Mouse (Mus musculus) megakaryocyte, embryonic 14.5 days (primary cell): ENCODE results near the gene Olfr370. TPM values are rescaled to one million over a fixed set of nuclear protein-coding genes. Genes with fewer than 3 reads are reported as not detected.
A peak's percentile ranks its signal among the peaks of the same experiment; 100 is the strongest.

Experiments
- H3K27me3 ChIP-seq: replicated peaks from 2 replicates; pipeline ENCODE3; 2012; ENCODE audit warnings: inconsistent platforms
- H3K36me3 ChIP-seq: replicated peaks from 2 replicates; pipeline ENCODE3; 2012; ENCODE audit warnings: low read length, inconsistent platforms, mixed read lengths
- H3K4me1 ChIP-seq: 2 replicates; pipeline ENCODE4 v1.6.1; 2012; ENCODE audit warnings: inconsistent platforms
- H3K4me3 ChIP-seq: replicated peaks from 2 replicates; pipeline ENCODE3; 2012; ENCODE audit warnings: moderate library complexity, mild to moderate bottlenecking, inconsistent platforms
- H3K9me3 ChIP-seq: 2 replicates; pipeline ENCODE4 v1.6.1; 2012; ENCODE audit warnings: inconsistent platforms
- FLI1 ChIP-seq: IDR thresholded peaks from 2 replicates; pipeline ENCODE4 v1.6.1; 2012; ENCODE audit warnings: low read length, inconsistent platforms, mixed read lengths
- GATA1 ChIP-seq: IDR thresholded peaks from 3 replicates; pipeline ENCODE4 v1.6.1; 2012; ENCODE audit warnings: mixed read lengths, low read length, inconsistent platforms, borderline replicate concordance
- polyA plus RNA-seq: library from polyadenylated mRNA; stranded (reverse); fragments of >175 nt; gene quantifications from 2 replicates; pipeline ENCODE4 v1.2.3, GENCODE M21; 2012; ENCODE audit warnings: low replicate concordance; ENCODE audit not compliant: insufficient read depth

Gene Olfr370
- polyA plus RNA-seq, 1 experiment: not detected

DNA sequence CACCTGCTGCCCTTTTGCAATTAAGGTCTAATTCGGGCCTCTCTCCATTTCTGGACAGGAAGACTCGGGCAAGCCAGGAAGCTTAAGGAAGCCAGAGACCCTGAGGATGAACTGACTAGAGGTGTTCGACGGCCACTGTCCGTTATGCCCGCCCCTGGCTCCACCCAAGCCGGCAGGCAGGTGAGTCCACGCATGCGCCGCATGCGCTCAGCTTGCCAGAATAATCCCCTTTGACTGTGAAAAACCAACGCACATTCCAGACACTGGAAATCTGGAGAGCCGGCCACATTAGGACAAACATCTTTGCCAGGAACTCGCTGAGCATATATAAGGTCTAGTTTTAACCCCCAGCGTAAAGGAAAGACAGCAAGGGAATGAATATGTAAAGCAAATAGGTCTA, 47.7 kb downstream of the Olfr370 start:
- no peak overlapping the region for H3K4me3 ChIP-seq
- H3K36me3 ChIP-seq: peaks cover 83% of the 10 kb centered on the region
- no peak for TF ChIP-seq FLI1
- TF ChIP-seq GATA1: no peak
- H3K27me3 ChIP-seq: no peaks in the 10 kb centered on the region
- H3K9me3 ChIP-seq: no peaks in the 10 kb centered on the region
- peaks cover 59% of the 10 kb centered on the region for H3K4me1 ChIP-seq

DNA sequence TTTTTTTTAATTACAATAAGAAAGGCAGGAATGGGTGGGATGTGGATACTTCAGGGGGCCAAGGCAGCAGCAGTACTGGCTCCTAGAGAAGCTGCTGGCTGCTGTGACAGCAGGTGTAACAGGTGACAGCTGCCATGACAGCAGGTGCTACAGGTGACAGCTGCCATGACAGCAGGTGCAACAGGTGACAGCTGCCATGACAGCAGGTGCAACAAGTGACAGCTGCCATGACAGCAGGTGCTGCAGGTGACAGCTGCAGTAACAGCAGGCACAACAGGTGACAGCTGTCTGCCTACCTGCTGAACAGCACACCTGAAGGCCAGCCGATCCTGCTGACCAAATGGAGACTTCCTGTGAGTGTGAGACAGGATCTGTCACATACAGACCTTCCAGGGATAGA, 49.2 kb downstream of the Olfr370 start:
- H3K36me3 ChIP-seq: peaks cover 82% of the 10 kb centered on the region
- peaks cover 60% of the 10 kb centered on the region for H3K4me1 ChIP-seq
- TF ChIP-seq GATA1 (no peak), FLI1 (no peak)

GRCm38 (mm10) chr8:83585333-83585732, 49.8 kb downstream of the Olfr370 start:
- Histone ChIP-seq H3K4me3 (no peak overlapping the region), H3K4me1 (peaks cover 63% of the 10 kb centered on the region), H3K9me3 (no peaks in the 10 kb centered on the region), H3K36me3 (peaks cover 81% of the 10 kb centered on the region), H3K27me3 (no peaks in the 10 kb centered on the region)
- no peak for TF ChIP-seq GATA1
- TF ChIP-seq FLI1: no peak

More for the DNA sequence above, 49.2 kb downstream of the Olfr370 start:
- Histone ChIP-seq H3K27me3 (no peaks in the 10 kb centered on the region), H3K9me3 (no peaks in the 10 kb centered on the region), H3K4me3 (no peak overlapping the region)

GRCm38 (mm10) chr8:83587644-83588043, 52.1 kb downstream of the Olfr370 start:
- H3K36me3 ChIP-seq: peaks cover 78% of the 10 kb centered on the region
- H3K27me3 ChIP-seq: no peaks in the 10 kb centered on the region
- H3K9me3 ChIP-seq: no peaks in the 10 kb centered on the region
- H3K4me1 ChIP-seq: peaks cover 61% of the 10 kb centered on the region
- TF ChIP-seq FLI1 (no peak), GATA1 (no peak)
- H3K4me3 ChIP-seq: no peak overlapping the region

GRCm38 (mm10) chr8:83588886-83589285, 53.3 kb downstream of the Olfr370 start:
- Histone ChIP-seq H3K4me1 (peaks cover 59% of the 10 kb centered on the region), H3K27me3 (no peaks in the 10 kb centered on the region), H3K4me3 (no peak overlapping the region), H3K9me3 (no peaks in the 10 kb centered on the region), H3K36me3 (peaks cover 69% of the 10 kb centered on the region)
- no peak for TF ChIP-seq GATA1
- TF ChIP-seq FLI1: no peak

GRCm38 (mm10) chr8:83590488-83591023, 55.0 kb downstream of the Olfr370 start:
- no peaks in the 10 kb centered on the region for H3K9me3 ChIP-seq
- H3K4me3 ChIP-seq: no peak overlapping the region
- peaks cover 56% of the 10 kb centered on the region for H3K4me1 ChIP-seq
- no peak for TF ChIP-seq GATA1
- no peak for TF ChIP-seq FLI1
- no peaks in the 10 kb centered on the region for H3K27me3 ChIP-seq
- H3K36me3 ChIP-seq: peaks cover 53% of the 10 kb centered on the region

DNA sequence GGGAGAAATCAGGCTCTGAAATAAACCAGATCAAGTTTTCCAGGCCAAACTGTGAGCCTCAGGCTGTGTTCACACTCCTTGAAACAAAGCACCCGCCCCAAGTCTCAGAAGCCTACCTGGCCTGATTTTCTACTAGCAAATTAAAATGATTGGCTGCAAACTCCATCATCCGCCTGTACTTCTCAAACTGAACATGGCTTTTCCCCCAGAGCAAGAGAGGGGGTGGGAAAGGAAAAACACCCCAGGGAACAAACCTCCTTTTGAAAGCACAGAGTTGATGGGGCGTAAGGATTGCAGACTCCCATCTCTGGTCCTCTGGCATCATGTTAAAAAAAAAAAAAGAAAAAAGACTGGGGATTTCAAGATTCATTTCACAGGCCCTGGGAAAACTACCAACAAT, 57.1 kb downstream of the Olfr370 start:
- peak overlapping the region; percentile 96 for H3K4me3 ChIP-seq

GRCm38 (mm10) chr8:83593325-83594166, 58.0 kb downstream of the Olfr370 start:
- Histone ChIP-seq H3K4me1 (peaks cover 44% of the 10 kb centered on the region), H3K9me3 (no peaks in the 10 kb centered on the region), H3K4me3 (peak overlapping the region; percentile 96), H3K27me3 (no peaks in the 10 kb centered on the region), H3K36me3 (peaks cover 34% of the 10 kb centered on the region)
- TF ChIP-seq FLI1: no peak
- TF ChIP-seq GATA1: no peak

More for the DNA sequence above, 57.1 kb downstream of the Olfr370 start:
- Histone ChIP-seq H3K9me3 (no peaks in the 10 kb centered on the region), H3K36me3 (peaks cover 42% of the 10 kb centered on the region), H3K4me1 (peaks cover 45% of the 10 kb centered on the region), H3K27me3 (no peaks in the 10 kb centered on the region)
- TF ChIP-seq FLI1 (no peak), GATA1 (no peak)

DNA sequence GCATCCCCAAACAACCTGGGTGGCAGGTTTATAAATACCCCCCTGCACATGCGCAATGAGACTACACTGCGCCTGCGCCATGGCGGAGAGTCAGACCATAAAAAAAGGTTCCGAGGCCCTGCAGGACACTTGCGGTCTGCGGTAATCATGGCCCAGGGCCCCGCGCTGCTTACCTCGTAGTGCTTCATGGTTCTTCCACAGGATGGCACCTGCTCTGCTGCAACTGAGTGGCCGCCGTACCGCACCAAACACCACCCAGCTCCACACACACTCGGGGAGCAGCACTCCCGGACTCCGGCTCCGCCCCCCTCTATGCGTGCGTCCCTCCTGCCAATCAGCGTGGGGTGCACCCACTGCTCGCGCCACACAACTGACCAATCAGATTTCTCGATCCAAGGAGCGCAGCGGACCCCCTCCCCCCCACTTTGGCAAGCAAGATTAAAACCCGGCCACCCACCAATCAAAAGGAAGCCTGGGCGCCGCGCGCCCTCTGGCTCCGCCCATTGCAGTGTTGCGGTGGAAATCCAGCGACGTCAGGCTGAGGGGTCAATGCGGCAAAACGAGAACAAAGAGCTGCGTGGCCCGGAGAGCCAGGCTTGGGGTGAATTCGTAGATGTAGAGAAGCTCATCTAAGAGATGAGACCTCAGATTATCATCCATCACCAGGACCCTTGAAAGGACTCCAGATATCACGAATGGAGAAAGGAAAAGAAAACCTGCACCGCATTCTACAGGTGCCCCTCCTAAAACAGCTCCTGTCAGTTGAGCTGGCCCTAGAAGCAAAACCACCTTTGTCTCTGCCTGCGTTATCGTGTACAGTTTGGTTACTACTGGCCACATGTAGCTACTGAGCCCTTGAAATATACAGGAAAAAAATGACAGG, 58.8 kb downstream of the Olfr370 start:
- peaks cover 25% of the 10 kb centered on the region for H3K36me3 ChIP-seq
- H3K4me3 ChIP-seq: peak overlapping the region; percentile 96
- TF ChIP-seq FLI1: no peak
- TF ChIP-seq GATA1: peak; percentile 6; the same call in 1 of the 3 replicates
- no peaks in the 10 kb centered on the region for H3K9me3 ChIP-seq
- peaks cover 49% of the 10 kb centered on the region for H3K4me1 ChIP-seq
- no peaks in the 10 kb centered on the region for H3K27me3 ChIP-seq

Other genes starting within 250 kb of the Olfr370 start
- gene Ucp1, start 245.4 kb upstream of the Olfr370 start, polyA plus RNA-seq: not detected in 2 replicates
- gene Elmod2, start 203.3 kb upstream of the Olfr370 start, polyA plus RNA-seq: 0.29 TPM in 1 of 2 replicates, not detected in the other
- gene Mgat4d, start 187.3 kb upstream of the Olfr370 start, polyA plus RNA-seq: not detected in 2 replicates
- not detected in 2 replicates for gene Clgn, start 145.9 kb upstream of the Olfr370 start, polyA plus RNA-seq
- gene Scoc, start 77.4 kb upstream of the Olfr370 start, polyA plus RNA-seq: 2.9 TPM in 1 of 2 replicates, not detected in the other
- 84.7 and 511 TPM in 2 replicates for gene Ndufb7, start 30.9 kb downstream of the Olfr370 start, polyA plus RNA-seq
- gene Tecr, start 72.2 kb downstream of the Olfr370 start, polyA plus RNA-seq: 406 and 513 TPM in 2 replicates
- 23.3 and 30.5 TPM in 2 replicates for gene Dnajb1, start 72.4 kb downstream of the Olfr370 start, polyA plus RNA-seq
- gene Gipc1, start 116.9 kb downstream of the Olfr370 start, polyA plus RNA-seq: 306 and 351 TPM in 2 replicates
- 0.45 and 0.73 TPM in 2 replicates for gene Ptger1, start 130.9 kb downstream of the Olfr370 start, polyA plus RNA-seq
- 73.0 and 95.0 TPM in 2 replicates for gene Pkn1, start 163.4 kb downstream of the Olfr370 start, polyA plus RNA-seq
- 7.5 and 18.1 TPM in 2 replicates for gene Ddx39, start 179.4 kb downstream of the Olfr370 start, polyA plus RNA-seq
- 18.7 and 23.5 TPM in 2 replicates for gene Adgre5, start 205.5 kb downstream of the Olfr370 start, polyA plus RNA-seq